Mouse (Mus musculus) forebrain, embryonic 12.5 days (tissue): ENCODE results near the gene Uqcr10. TPM values are rescaled to one million over a fixed set of nuclear protein-coding genes. Genes with fewer than 3 reads are reported as not detected.

Source experiments
- ATAC-seq: fragments of 200-750 bp; cut with Nextera tagmentation; 2 replicates; pipeline ENCODE4 v1.8.0; 2017; ENCODE audit warnings: moderate TSS enrichment; ENCODE audit not compliant: low FRiP score
- H3K27ac ChIP-seq: fragments of 300-500 bp; sonication (generic); 2 replicates; pipeline ENCODE4 v1.5.1; 2016; ENCODE audit warnings: mild to moderate bottlenecking
- H3K27me3 ChIP-seq: fragments of 300-500 bp; sonication (generic); 2 replicates; pipeline ENCODE4 v1.6.1; 2016; ENCODE audit warnings: mild to moderate bottlenecking
- H3K36me3 ChIP-seq: fragments of 300-500 bp; sonication (generic); replicated peaks from 2 replicates; pipeline ENCODE4 v1.6.1; 2016; ENCODE audit warnings: mild to moderate bottlenecking
- H3K4me1 ChIP-seq: fragments of 300-500 bp; sonication (generic); 2 replicates; pipeline ENCODE4 v1.6.1; 2016
- H3K4me2 ChIP-seq: fragments of 300-500 bp; sonication (generic); 2 replicates; pipeline ENCODE4 v1.6.1; 2016; ENCODE audit warnings: mild to moderate bottlenecking, moderate library complexity
- H3K4me3 ChIP-seq: fragments of 300-500 bp; sonication (generic); replicated peaks from 2 replicates; pipeline ENCODE4 v1.5.1; 2016; ENCODE audit warnings: mild to moderate bottlenecking
- H3K9ac ChIP-seq: fragments of 300-500 bp; sonication (generic); 2 replicates; pipeline ENCODE4 v1.6.1; 2016; ENCODE audit warnings: mild to moderate bottlenecking
- H3K9me3 ChIP-seq: fragments of 300-500 bp; sonication (generic); 2 replicates; pipeline ENCODE4 v1.6.1; 2016
- WGBS: fragments of 180-500 bp; shearing (Covaris S2); methylation state at CpG from one replicate; pipeline ENCODE4 v1.1.7; 2016; 5-methylcytosine and 5-hydroxymethylcytosine counted together
- polyA plus RNA-seq: library from polyadenylated mRNA; unstranded; fragments of >200 nt; fragmentation: Nextera tagmentation; extraction: Ambion mirVana; gene quantifications from 2 replicates; pipeline ENCODE4 v1.2.1, GENCODE M21; 2016

Gene Uqcr10
- polyA plus RNA-seq, 1 experiment from 2014 or later, result 566 TPM

GRCm38 (mm10) chr11:4731781-4732180 lies 27.6 kb upstream of the Uqcr10 start:
- Histone ChIP-seq H3K27ac (no peak overlapping the region), H3K9ac (no peak overlapping the region), H3K9me3 (no peaks in the 10 kb centered on the region), H3K4me2 (no peak overlapping the region), H3K4me3 (no peak overlapping the region), H3K36me3 (peaks cover 7% of the 10 kb centered on the region), H3K4me1 (peaks cover 11% of the 10 kb centered on the region; the same call in 1 of the 2 replicates), H3K27me3 (peaks cover 16% of the 10 kb centered on the region; the same call in 1 of the 2 replicates)
- ATAC-seq, result no peak
- WGBS, result 67% methylated on average over 7 of the region's 7 CpGs

DNA sequence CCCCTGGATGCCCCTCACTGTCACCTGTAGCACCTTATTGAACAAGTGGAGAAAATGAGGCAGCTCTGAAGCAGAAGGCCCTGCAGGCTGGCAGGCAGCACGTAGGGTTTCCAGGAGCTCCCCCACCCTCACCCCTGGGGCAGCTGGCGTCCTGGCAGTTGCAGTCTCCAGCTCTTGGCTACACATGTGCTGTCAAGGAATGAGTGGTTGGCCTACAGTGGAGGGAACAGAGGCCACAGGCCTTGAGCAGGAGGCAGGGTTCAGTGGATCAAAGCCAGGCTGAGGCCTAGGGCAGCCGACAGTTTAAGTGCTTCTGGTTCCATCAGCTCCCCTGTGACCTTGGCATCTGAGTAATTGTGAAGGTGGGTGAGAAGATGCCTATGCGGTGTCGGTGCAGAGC lies 26.8 kb upstream of the Uqcr10 start:
- Histone ChIP-seq H3K9me3 (no peaks in the 10 kb centered on the region), H3K27ac (no peak overlapping the region), H3K4me2 (no peak overlapping the region), H3K4me1 (peaks cover 10% of the 10 kb centered on the region; the same call in 1 of the 2 replicates), H3K36me3 (peaks cover 16% of the 10 kb centered on the region), H3K27me3 (peaks cover 14% of the 10 kb centered on the region; the same call in 1 of the 2 replicates), H3K4me3 (no peak overlapping the region), H3K9ac (no peak overlapping the region)
- 86% methylated on average over 5 of the region's 5 CpGs for WGBS
- ATAC-seq, result no peak

GRCm38 (mm10) chr11:4730096-4730495 lies 26.0 kb upstream of the Uqcr10 start:
- no peak overlapping the region for H3K9ac ChIP-seq
- no peak overlapping the region for H3K4me2 ChIP-seq
- H3K27me3 ChIP-seq, result peaks cover 7% of the 10 kb centered on the region; the same call in 1 of the 2 replicates
- WGBS, result 88% methylated on average over 6 of the region's 6 CpGs
- H3K36me3 ChIP-seq, result peaks cover 23% of the 10 kb centered on the region
- no peaks in the 10 kb centered on the region for H3K9me3 ChIP-seq
- H3K27ac ChIP-seq, result no peak overlapping the region
- H3K4me3 ChIP-seq, result no peak overlapping the region
- peaks cover 2% of the 10 kb centered on the region; the same call in 1 of the 2 replicates for H3K4me1 ChIP-seq
- no peak for ATAC-seq

GRCm38 (mm10) chr11:4729603-4730002 lies 25.5 kb upstream of the Uqcr10 start:
- Histone ChIP-seq H3K9ac (no peak overlapping the region), H3K4me1 (no peaks in the 10 kb centered on the region), H3K4me3 (no peak overlapping the region), H3K9me3 (no peaks in the 10 kb centered on the region), H3K36me3 (peaks cover 23% of the 10 kb centered on the region), H3K27ac (no peak overlapping the region), H3K27me3 (0 out of 2 replicates have a peak, but pooled peaks cover 2% of the 10 kb centered on the region), H3K4me2 (no peak overlapping the region)
- ATAC-seq, result no peak
- WGBS, result 78% methylated on average over 12 of the region's 12 CpGs

- Histone ChIP-seq H3K36me3 (peaks cover 35% of the 10 kb centered on the region), H3K4me2 (no peak overlapping the region), H3K9me3 (no peaks in the 10 kb centered on the region), H3K4me1 (peaks cover 7% of the 10 kb centered on the region), H3K27me3 (no peaks in the 10 kb centered on the region), H3K4me3 (no peak overlapping the region), H3K9ac (no peak overlapping the region), H3K27ac (no peak overlapping the region)
- 91% methylated on average over 8 of the region's 8 CpGs for WGBS
- no peak for ATAC-seq
Measured at GRCm38 (mm10) chr11:4721728-4722127, 17.6 kb upstream of the Uqcr10 start.

GRCm38 (mm10) chr11:4720900-4721580 lies 16.9 kb upstream of the Uqcr10 start:
- Histone ChIP-seq H3K4me3 (no peak overlapping the region), H3K27me3 (no peaks in the 10 kb centered on the region), H3K27ac (no peak overlapping the region), H3K36me3 (peaks cover 28% of the 10 kb centered on the region), H3K9me3 (no peaks in the 10 kb centered on the region), H3K9ac (no peak overlapping the region), H3K4me1 (peaks cover 7% of the 10 kb centered on the region), H3K4me2 (no peak overlapping the region)
- 55% methylated on average over 7 of the region's 7 CpGs for WGBS
- ATAC-seq, result no peak

GRCm38 (mm10) chr11:4720393-4720792 lies 16.3 kb upstream of the Uqcr10 start:
- Histone ChIP-seq H3K27ac (no peak overlapping the region), H3K4me2 (no peak overlapping the region), H3K4me3 (no peak overlapping the region), H3K27me3 (no peaks in the 10 kb centered on the region), H3K9me3 (no peaks in the 10 kb centered on the region), H3K4me1 (peaks cover 7% of the 10 kb centered on the region), H3K36me3 (peaks cover 22% of the 10 kb centered on the region), H3K9ac (no peak overlapping the region)
- ATAC-seq, result no peak
- WGBS, result 64% methylated on average over 11 of the region's 11 CpGs

- Histone ChIP-seq H3K27ac (no peak overlapping the region), H3K36me3 (peaks cover 20% of the 10 kb centered on the region), H3K9ac (no peak overlapping the region), H3K4me3 (no peak overlapping the region), H3K4me1 (peaks cover 7% of the 10 kb centered on the region), H3K9me3 (no peaks in the 10 kb centered on the region), H3K27me3 (no peaks in the 10 kb centered on the region), H3K4me2 (no peak overlapping the region)
- WGBS, result 90% methylated on average over 9 of the region's 9 CpGs
- no peak for ATAC-seq
Measured at GRCm38 (mm10) chr11:4719961-4720360, 15.8 kb upstream of the Uqcr10 start.

GRCm38 (mm10) chr11:4718548-4718947 lies 14.4 kb upstream of the Uqcr10 start:
- peaks cover 11% of the 10 kb centered on the region for H3K36me3 ChIP-seq
- no peak overlapping the region for H3K9ac ChIP-seq
- ATAC-seq, result no peak
- H3K4me2 ChIP-seq, result no peak overlapping the region
- H3K27me3 ChIP-seq, result no peaks in the 10 kb centered on the region
- 88% methylated on average over 5 of the region's 5 CpGs for WGBS
- H3K9me3 ChIP-seq, result no peaks in the 10 kb centered on the region
- H3K27ac ChIP-seq, result no peak overlapping the region
- peaks cover 7% of the 10 kb centered on the region for H3K4me1 ChIP-seq
- no peak overlapping the region for H3K4me3 ChIP-seq

DNA sequence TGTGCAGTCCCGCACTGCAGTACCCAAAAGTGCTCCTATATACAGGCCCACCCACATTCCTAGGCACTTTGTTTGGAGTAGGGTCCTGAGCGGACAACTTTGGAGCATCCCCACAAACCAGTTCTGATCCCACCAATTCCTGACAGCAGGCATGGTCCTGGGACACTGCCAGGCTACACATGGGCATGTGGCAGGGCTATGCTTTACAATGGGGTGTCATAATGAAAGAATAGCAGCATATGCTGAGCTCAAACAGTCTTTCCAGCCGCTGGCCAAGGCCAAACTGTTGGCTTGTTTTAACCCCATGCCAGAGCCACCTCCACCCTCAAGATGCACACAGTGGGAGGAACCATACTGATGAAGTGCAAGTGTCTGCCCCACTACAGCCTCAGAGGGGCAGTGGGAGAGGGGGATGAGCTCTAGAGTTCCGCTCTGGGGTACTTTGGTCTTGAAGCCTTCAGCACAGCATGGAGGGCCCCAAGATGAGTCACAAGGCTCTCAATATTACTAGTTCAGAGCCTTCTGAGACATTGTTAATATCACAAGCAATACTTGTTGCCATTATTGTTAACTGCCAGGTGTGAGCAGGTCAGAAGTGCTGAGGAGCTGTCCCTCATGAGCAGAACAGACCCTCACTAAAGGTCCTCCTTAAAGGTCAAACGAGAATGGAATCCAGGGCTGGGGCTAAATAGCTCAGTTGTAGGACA lies 12.5 kb upstream of the Uqcr10 start:
- no peak overlapping the region for H3K4me2 ChIP-seq
- no peaks in the 10 kb centered on the region for H3K27me3 ChIP-seq
- WGBS, result 91% methylated on average over 5 of the region's 5 CpGs
- H3K9ac ChIP-seq, result no peak overlapping the region
- H3K4me3 ChIP-seq, result no peak overlapping the region
- no peaks in the 10 kb centered on the region for H3K9me3 ChIP-seq
- peaks cover 7% of the 10 kb centered on the region for H3K4me1 ChIP-seq
- no peaks in the 10 kb centered on the region for H3K36me3 ChIP-seq
- H3K27ac ChIP-seq, result no peak overlapping the region
- ATAC-seq, result no peak

DNA sequence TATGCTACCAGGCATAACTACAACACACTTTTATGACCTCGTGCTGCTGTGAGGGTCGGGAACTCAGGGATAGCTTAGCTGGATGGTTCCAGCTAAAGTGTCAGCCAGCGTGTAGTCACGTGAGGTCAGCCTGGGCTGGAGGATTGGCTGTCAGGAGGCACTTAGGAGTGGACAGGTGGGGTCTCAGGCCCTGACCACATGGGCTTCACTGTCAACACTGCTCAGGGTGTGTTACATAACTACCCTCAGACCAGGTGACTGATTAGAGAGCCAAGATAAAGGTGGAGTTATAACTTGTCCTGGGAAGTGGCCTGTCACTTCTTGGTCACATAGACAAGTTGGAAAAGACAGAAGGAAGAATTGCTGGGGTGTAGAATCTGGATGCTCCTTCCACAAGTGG lies 11.5 kb upstream of the Uqcr10 start:
- no peak for ATAC-seq
- H3K4me2 ChIP-seq, result no peak overlapping the region
- H3K9ac ChIP-seq, result no peak overlapping the region
- no peak overlapping the region for H3K4me3 ChIP-seq
- no peaks in the 10 kb centered on the region for H3K9me3 ChIP-seq
- no peaks in the 10 kb centered on the region for H3K36me3 ChIP-seq
- no peaks in the 10 kb centered on the region for H3K4me1 ChIP-seq
- no peaks in the 10 kb centered on the region for H3K27me3 ChIP-seq
- H3K27ac ChIP-seq, result no peak overlapping the region
- WGBS, result 91% methylated on average over 4 of the region's 4 CpGs

- H3K27me3 ChIP-seq, result no peaks in the 10 kb centered on the region
- no peak overlapping the region for H3K9ac ChIP-seq
- H3K27ac ChIP-seq, result no peak overlapping the region
- no peak overlapping the region for H3K4me2 ChIP-seq
- H3K4me3 ChIP-seq, result no peak overlapping the region
- ATAC-seq, result no peak
- no peaks in the 10 kb centered on the region for H3K36me3 ChIP-seq
- H3K9me3 ChIP-seq, result no peaks in the 10 kb centered on the region
- WGBS, result 92% methylated on average over 4 of the region's 4 CpGs
- H3K4me1 ChIP-seq, result no peaks in the 10 kb centered on the region
Measured at GRCm38 (mm10) chr11:4714727-4715126, 10.6 kb upstream of the Uqcr10 start.

DNA sequence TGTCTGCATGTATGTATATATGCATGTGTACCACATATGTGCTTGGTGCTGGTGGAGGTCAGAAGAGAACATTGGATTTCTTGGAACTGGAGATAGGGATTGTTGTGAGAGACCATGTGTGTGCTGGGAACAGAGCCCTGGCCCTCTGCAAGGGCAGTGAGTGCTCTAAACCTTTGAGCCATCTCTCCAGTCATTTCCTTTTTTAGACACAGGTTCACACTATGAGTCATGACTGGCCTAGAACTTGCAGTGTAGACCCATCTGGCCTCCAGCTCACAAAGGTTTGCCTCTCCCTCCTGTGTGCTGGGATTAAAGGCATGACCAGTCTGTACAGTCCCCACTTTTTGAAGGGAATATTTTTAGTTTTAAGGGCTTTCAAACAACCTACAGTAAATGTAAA lies 8.7 kb upstream of the Uqcr10 start:
- H3K27me3 ChIP-seq, result no peaks in the 10 kb centered on the region
- H3K9ac ChIP-seq, result no peak overlapping the region
- H3K4me2 ChIP-seq, result no peak overlapping the region
- no peak for ATAC-seq
- H3K27ac ChIP-seq, result no peak overlapping the region
- H3K9me3 ChIP-seq, result no peaks in the 10 kb centered on the region
- H3K4me3 ChIP-seq, result no peak overlapping the region
- H3K4me1 ChIP-seq, result no peaks in the 10 kb centered on the region
- no peaks in the 10 kb centered on the region for H3K36me3 ChIP-seq
